In the genomic region with DNA sequence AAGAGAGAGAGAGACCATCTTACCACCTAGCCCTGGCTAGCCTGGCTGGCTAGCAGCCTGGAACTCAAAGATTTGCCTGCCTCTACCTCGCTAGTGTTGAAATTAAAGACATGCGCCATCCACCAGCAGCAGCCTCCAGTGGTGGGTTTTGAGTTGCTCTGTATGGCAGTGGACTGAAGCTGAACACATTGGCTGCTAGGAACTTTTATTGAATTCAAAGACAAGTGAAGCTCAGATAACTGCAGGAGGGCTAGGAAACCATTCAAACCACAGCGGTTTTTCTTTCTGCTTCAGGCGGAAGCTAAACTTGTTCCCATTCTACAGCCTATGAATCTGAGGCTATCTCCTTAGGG, we compare ENCODE assay signal across 7 mouse cellular contexts. TPM values are rescaled to one million over a fixed set of nuclear protein-coding genes. Genes with fewer than 3 reads are reported as not detected.
DNase-seq lines count a peak whose midpoint lies in the region; ATAC-seq and TF ChIP-seq lines count a peak whose summit lies in the region.

No protein-coding gene starts in this region.

- ATAC-seq in lung, postnatal 0 days, result no peak
- ATAC-seq in embryonic facial prominence, embryonic 14.5 days (ENCODE audit: low read depth), result peak; percentile 26
- peak; percentile 21; the same call in 1 of the 2 replicates for ATAC-seq in limb, embryonic 14.5 days (ENCODE audit: low FRiP score, low read depth)
- ATAC-seq in stomach, embryonic 14.5 days (ENCODE audit: insufficient number of reproducible peaks, insufficient read depth, low FRiP score, low read depth), result no peak

- 3% methylated on average over 4 of the region's 4 CpGs for WGBS in lung, postnatal 0 days
- WGBS in embryonic facial prominence, embryonic 14.5 days, result 3% methylated on average over 4 of the region's 4 CpGs
- 1% methylated on average over 4 of the region's 4 CpGs for WGBS in limb, embryonic 14.5 days
- 5% methylated on average over 4 of the region's 4 CpGs for WGBS in stomach, embryonic 14.5 days

- H3K27me3 ChIP-seq in lung, postnatal 0 days (replicated peaks; ENCODE audit: insufficient read depth, low read length), result no peaks in the 10 kb centered on the region
- no peaks in the 10 kb centered on the region for H3K27me3 ChIP-seq in embryonic facial prominence, embryonic 14.5 days (replicated peaks; ENCODE audit: control insufficient read depth, insufficient read depth, low read length)
- H3K27me3 ChIP-seq in limb, embryonic 14.5 days (ENCODE audit: control insufficient read depth, insufficient read depth, low read length), result no peaks in the 10 kb centered on the region
- H3K27me3 ChIP-seq in stomach, embryonic 14.5 days (ENCODE audit: control insufficient read depth, insufficient read depth, low read length), result no peaks in the 10 kb centered on the region

- H3K36me3 ChIP-seq in lung, postnatal 0 days (ENCODE audit: insufficient read depth, low read length), result peaks cover 12% of the 10 kb centered on the region
- peaks cover 12% of the 10 kb centered on the region for H3K36me3 ChIP-seq in embryonic facial prominence, embryonic 14.5 days (ENCODE audit: control insufficient read depth, insufficient read depth, low read length)
- peaks cover 15% of the 10 kb centered on the region for H3K36me3 ChIP-seq in limb, embryonic 14.5 days (ENCODE audit: control insufficient read depth, insufficient read depth, low read length)
- no peaks in the 10 kb centered on the region for H3K36me3 ChIP-seq in stomach, embryonic 14.5 days (ENCODE audit: control insufficient read depth, insufficient read depth, low read length)

- peaks cover 16% of the 10 kb centered on the region for H3K4me1 ChIP-seq in lung, postnatal 0 days (ENCODE audit: insufficient read depth, low read depth, low read length)
- H3K4me1 ChIP-seq in embryonic facial prominence, embryonic 14.5 days (ENCODE audit: control insufficient read depth, insufficient read depth, low read length), result peaks cover 6% of the 10 kb centered on the region; the same call in 1 of the 2 replicates
- H3K4me1 ChIP-seq in limb, embryonic 14.5 days (ENCODE audit: control insufficient read depth, insufficient read depth, low read length), result peaks cover 5% of the 10 kb centered on the region
- peaks cover 4% of the 10 kb centered on the region for H3K4me1 ChIP-seq in stomach, embryonic 14.5 days (ENCODE audit: control insufficient read depth, insufficient read depth, low read length)

- no peak for DNase-seq in lung, postnatal 0 days (ENCODE audit: low spot score)
- DNase-seq in lung, postnatal 25 days (ENCODE audit: low spot score), result no peak
- no peak for DNase-seq in embryonic facial prominence, embryonic 14.5 days (ENCODE audit: low spot score)
- no peak for DNase-seq in limb, embryonic 14.5 days (ENCODE audit: low spot score)
- DNase-seq in urinary bladder, postnatal 4 days (ENCODE audit: low spot score in 2 of 2), result no peak
- DNase-seq in cerebellum, postnatal 14 days, result no peak

- H3K27ac ChIP-seq in lung, postnatal 0 days (ENCODE audit: low read length), result peak overlapping the region; percentile 86
- peak overlapping the region; percentile 75 for H3K27ac ChIP-seq in embryonic facial prominence, embryonic 14.5 days (replicated peaks; ENCODE audit: low read depth, low read length)
- peak overlapping the region; percentile 72; the same call in 1 of the 2 replicates for H3K27ac ChIP-seq in limb, embryonic 14.5 days (replicated peaks; ENCODE audit: low read depth, low read length)
- H3K27ac ChIP-seq in stomach, embryonic 14.5 days (ENCODE audit: low read length), result no peak overlapping the region

- no peaks in the 10 kb centered on the region for H3K9me3 ChIP-seq in lung, postnatal 0 days (ENCODE audit: low read length)
- H3K9me3 ChIP-seq in embryonic facial prominence, embryonic 14.5 days (ENCODE audit: control insufficient read depth, low read length), result no peaks in the 10 kb centered on the region
- H3K9me3 ChIP-seq in limb, embryonic 14.5 days (ENCODE audit: control insufficient read depth, low read length), result no peaks in the 10 kb centered on the region
- H3K9me3 ChIP-seq in stomach, embryonic 14.5 days (ENCODE audit: control insufficient read depth, low read depth, low read length), result no peaks in the 10 kb centered on the region

- TF ChIP-seq CTCF in lung, postnatal 0 days (IDR thresholded peaks at IDR 0.05), result peak; percentile 11; the same call in 1 of the 2 replicates

- H3K4me2 ChIP-seq in lung, postnatal 0 days (replicated peaks; ENCODE audit: low read depth, low read length), result peak overlapping the region; percentile 74
- H3K4me2 ChIP-seq in embryonic facial prominence, embryonic 14.5 days (ENCODE audit: low read depth, low read length), result peak overlapping the region; percentile 56
- H3K4me2 ChIP-seq in limb, embryonic 14.5 days (replicated peaks; ENCODE audit: low read depth, low read length, severe bottlenecking), result peak overlapping the region; percentile 80
- peak overlapping the region; percentile 82 for H3K4me2 ChIP-seq in stomach, embryonic 14.5 days (replicated peaks; ENCODE audit: low read depth, low read length)

- no peak for TF ChIP-seq EP300 in lung, postnatal 0 days (IDR thresholded peaks at IDR 0.05)

- H3K4me3 ChIP-seq in lung, postnatal 0 days (ENCODE audit: low read depth, low read length), result peak overlapping the region; percentile 69
- peak overlapping the region; percentile 78 for H3K4me3 ChIP-seq in embryonic facial prominence, embryonic 14.5 days (ENCODE audit: low read depth, low read length)
- peak overlapping the region; percentile 83 for H3K4me3 ChIP-seq in limb, embryonic 14.5 days (replicated peaks; ENCODE audit: low read length)
- H3K4me3 ChIP-seq in stomach, embryonic 14.5 days (ENCODE audit: low read depth, low read length), result peak overlapping the region; percentile 60

- TF ChIP-seq POLR2A in limb, embryonic 14.5 days (IDR thresholded peaks at IDR 0.05; ENCODE audit: borderline replicate concordance, extremely low read depth, insufficient read depth, insufficient read length), result no peak

- H3K9ac ChIP-seq in lung, postnatal 0 days (replicated peaks; ENCODE audit: low read depth), result peak overlapping the region; percentile 57
- peak overlapping the region; percentile 79 for H3K9ac ChIP-seq in embryonic facial prominence, embryonic 14.5 days (ENCODE audit: low read depth, low read length)
- H3K9ac ChIP-seq in limb, embryonic 14.5 days (ENCODE audit: low read depth, low read length, severe bottlenecking), result peak overlapping the region; percentile 72
- H3K9ac ChIP-seq in stomach, embryonic 14.5 days (replicated peaks; ENCODE audit: low read depth, low read length), result peak overlapping the region; percentile 34

RNA-seq across cellular contexts. Expression of a gene that starts 0.4 kb away (rescaled TPM):
- 14.8 and 16.3 TPM in 2 replicates for polyA plus RNA-seq in lung, postnatal 0 days (2015; fragmentation: Nextera tagmentation; extraction: Ambion mirVana)
- 8.3 and 11.6 TPM in 2 replicates for polyA plus RNA-seq in embryonic facial prominence, embryonic 14.5 days (2014; fragmentation: Nextera tagmentation; extraction: Ambion mirVana)
- polyA plus RNA-seq in limb, embryonic 14.5 days (2012; rRNA removed), result 16.3 and 19.7 TPM in 2 replicates
- polyA plus RNA-seq in limb, embryonic 14.5 days (2014; fragmentation: Nextera tagmentation; extraction: Ambion mirVana), result 8.6 and 11.6 TPM in 2 replicates
- polyA plus RNA-seq in stomach, embryonic 14.5 days (2014; fragmentation: Nextera tagmentation; extraction: Ambion mirVana), result 12.1 and 12.8 TPM in 2 replicates

RNA-seq across cellular contexts. Expression of a gene that starts 11.5 kb away (rescaled TPM):
- polyA plus RNA-seq in lung, postnatal 0 days (2015; fragmentation: Nextera tagmentation; extraction: Ambion mirVana), result 26.9 and 30.6 TPM in 2 replicates
- polyA plus RNA-seq in embryonic facial prominence, embryonic 14.5 days (2014; fragmentation: Nextera tagmentation; extraction: Ambion mirVana), result 24.1 and 25.3 TPM in 2 replicates
- 69.6 and 73.9 TPM in 2 replicates for polyA plus RNA-seq in limb, embryonic 14.5 days (2012; rRNA removed)
- polyA plus RNA-seq in limb, embryonic 14.5 days (2014; fragmentation: Nextera tagmentation; extraction: Ambion mirVana), result 28.4 and 28.5 TPM in 2 replicates
- polyA plus RNA-seq in stomach, embryonic 14.5 days (2014; fragmentation: Nextera tagmentation; extraction: Ambion mirVana), result 23.1 and 30.7 TPM in 2 replicates

RNA-seq across cellular contexts. Expression of a gene that starts 42.9 kb away (rescaled TPM):
- polyA plus RNA-seq in lung, postnatal 0 days (2015; fragmentation: Nextera tagmentation; extraction: Ambion mirVana), result 30.0 and 30.5 TPM in 2 replicates
- polyA plus RNA-seq in embryonic facial prominence, embryonic 14.5 days (2014; fragmentation: Nextera tagmentation; extraction: Ambion mirVana), result 54.4 and 58.7 TPM in 2 replicates
- 29.9 and 35.5 TPM in 2 replicates for polyA plus RNA-seq in limb, embryonic 14.5 days (2012; rRNA removed)
- polyA plus RNA-seq in limb, embryonic 14.5 days (2014; fragmentation: Nextera tagmentation; extraction: Ambion mirVana), result 57.1 and 58.4 TPM in 2 replicates
- 48.1 and 65.1 TPM in 2 replicates for polyA plus RNA-seq in stomach, embryonic 14.5 days (2014; fragmentation: Nextera tagmentation; extraction: Ambion mirVana)

RNA-seq across cellular contexts. Expression of a gene that starts 46.7 kb away (rescaled TPM):
- 0.16 TPM in 1 of 2 replicates, not detected in the other for polyA plus RNA-seq in lung, postnatal 0 days (2015; fragmentation: Nextera tagmentation; extraction: Ambion mirVana)
- 0.26 TPM in 1 of 2 replicates, not detected in the other for polyA plus RNA-seq in embryonic facial prominence, embryonic 14.5 days (2014; fragmentation: Nextera tagmentation; extraction: Ambion mirVana)
- 0.50 and 1.0 TPM in 2 replicates for polyA plus RNA-seq in limb, embryonic 14.5 days (2012; rRNA removed)
- polyA plus RNA-seq in limb, embryonic 14.5 days (2014; fragmentation: Nextera tagmentation; extraction: Ambion mirVana), result 0.32 TPM in 1 of 2 replicates, not detected in the other
- 0.65 and 1.1 TPM in 2 replicates for polyA plus RNA-seq in stomach, embryonic 14.5 days (2014; fragmentation: Nextera tagmentation; extraction: Ambion mirVana)

RNA-seq across cellular contexts. Expression of a gene that starts 56.7 kb away (rescaled TPM):
- not detected in 2 replicates for polyA plus RNA-seq in lung, postnatal 0 days (2015; fragmentation: Nextera tagmentation; extraction: Ambion mirVana)
- polyA plus RNA-seq in embryonic facial prominence, embryonic 14.5 days (2014; fragmentation: Nextera tagmentation; extraction: Ambion mirVana), result 0.31 TPM in 1 of 2 replicates, not detected in the other
- polyA plus RNA-seq in limb, embryonic 14.5 days (2012; rRNA removed), result not detected in 2 replicates
- polyA plus RNA-seq in limb, embryonic 14.5 days (2014; fragmentation: Nextera tagmentation; extraction: Ambion mirVana), result not detected in 2 replicates
- polyA plus RNA-seq in stomach, embryonic 14.5 days (2014; fragmentation: Nextera tagmentation; extraction: Ambion mirVana), result not detected in 2 replicates

Comparison
In these comparisons a context has a peak if more than half of its experiments do, and no peak if none do; other contexts are left out.
1. ATAC-seq: peak in embryonic facial prominence, embryonic 14.5 days (single experiment) and limb, embryonic 14.5 days (single experiment); none in lung, postnatal 0 days (single experiment) and stomach, embryonic 14.5 days (single experiment).
2. Peak in every context shown above with its lines, with median percentiles within 50 percentile points of each other: H3K4me2 ChIP-seq, H3K4me3 ChIP-seq and H3K9ac ChIP-seq.